Mouse (Mus musculus) small intestine, adult 2 months (tissue): ENCODE results near the gene Aurkb.
"Not testable (repeated sequence)": the region's sequence is repeated elsewhere in the genome, so short reads cannot be mapped to it uniquely, and the experiment has no call there.

ENCODE experiments used
- CTCF ChIP-seq: fragments of 200-500 bp; IDR thresholded peaks from 2 replicates; pipeline ENCODE4 v1.5.1; 2012; ENCODE audit warnings: low read depth, mild to moderate bottlenecking, control low read depth, inconsistent platforms, low read length, moderate library complexity, mixed read lengths; ENCODE audit not compliant: insufficient replicate concordance, insufficient read length; ENCODE audit errors: extremely low read depth
- POLR2A ChIP-seq: fragments of 200-500 bp; IDR thresholded peaks from 2 replicates; pipeline ENCODE4 v1.6.1; 2012; ENCODE audit warnings: low read depth, mild to moderate bottlenecking, control low read depth, inconsistent platforms, low read length, moderate library complexity

- not testable (repeated sequence) for TF ChIP-seq CTCF, POLR2A
Observed at GRCm38 (mm10) chr11:69093856-69094255, 48.4 kb downstream of the Aurkb start.
